Mouse (Mus musculus) liver, embryonic 12.5 days (tissue): ENCODE data around the gene Lyl1. TPM values are rescaled to one million over a fixed set of nuclear protein-coding genes. Genes with fewer than 3 reads are reported as not detected.

Experiments
- ATAC-seq: fragments of 200-750 bp; cut with Nextera tagmentation; 2 replicates; pipeline ENCODE4 v1.8.0; 2017; ENCODE audit warnings: moderate number of reproducible peaks, mild to moderate bottlenecking, moderate library complexity
- H3K27ac ChIP-seq: fragments of 300-500 bp; sonication (generic); 2 replicates; pipeline ENCODE4 v1.5.1; 2016; ENCODE audit warnings: mild to moderate bottlenecking
- H3K27me3 ChIP-seq: fragments of 300-500 bp; sonication (generic); replicated peaks from 2 replicates; pipeline ENCODE4 v1.6.1; 2016; ENCODE audit warnings: mild to moderate bottlenecking, moderate library complexity
- H3K36me3 ChIP-seq: fragments of 300-500 bp; sonication (generic); 2 replicates; pipeline ENCODE4 v1.6.1; 2016; ENCODE audit warnings: mild to moderate bottlenecking, moderate library complexity
- H3K4me1 ChIP-seq: fragments of 300-500 bp; sonication (generic); 2 replicates; pipeline ENCODE4 v1.6.1; 2016
- H3K4me2 ChIP-seq: fragments of 300-500 bp; sonication (generic); 2 replicates; pipeline ENCODE4 v1.6.1; 2016; ENCODE audit warnings: mild to moderate bottlenecking, moderate library complexity
- H3K4me3 ChIP-seq: fragments of 300-500 bp; sonication (generic); 2 replicates; pipeline ENCODE4 v1.5.1; 2016; ENCODE audit warnings: mild to moderate bottlenecking, moderate library complexity
- H3K9ac ChIP-seq: fragments of 300-500 bp; sonication (generic); 2 replicates; pipeline ENCODE4 v1.6.1; 2016; ENCODE audit warnings: mild to moderate bottlenecking, moderate library complexity
- H3K9me3 ChIP-seq: fragments of 300-500 bp; sonication (generic); replicated peaks from 2 replicates; pipeline ENCODE4 v1.6.1; 2016; ENCODE audit warnings: mild to moderate bottlenecking, moderate library complexity
- WGBS: fragments of 180-500 bp; shearing (Covaris S2); methylation state at CpG from one replicate; pipeline ENCODE4 v1.1.7; 2016; ENCODE audit not compliant: insufficient replicate concordance; 5-methylcytosine and 5-hydroxymethylcytosine counted together
- polyA plus RNA-seq: library from polyadenylated mRNA; unstranded; fragments of >200 nt; fragmentation: Nextera tagmentation; extraction: Ambion mirVana; gene quantifications from 2 replicates; pipeline ENCODE4 v1.2.1, GENCODE M21; 2016

The Lyl1 gene
- polyA plus RNA-seq, 1 experiment from 2014 or later, result 83.1 TPM

- 84% methylated on average over 16 of the region's 16 CpGs for WGBS
- Histone ChIP-seq H3K36me3 (peaks cover 33% of the 10 kb centered on the region), H3K4me3 (peak overlapping the region; percentile 39; the same call in 1 of the 2 replicates), H3K27me3 (peaks cover 12% of the 10 kb centered on the region), H3K4me1 (peaks cover 91% of the 10 kb centered on the region), H3K4me2 (peak overlapping the region; percentile 77), H3K9me3 (no peaks in the 10 kb centered on the region), H3K9ac (peak overlapping the region; percentile 78), H3K27ac (peak overlapping the region; percentile 99)
- ATAC-seq, result no peak
Observed at GRCm38 (mm10) chr8:84729921-84730362, 28.7 kb downstream of the Lyl1 start.

- H3K27ac ChIP-seq, result peak overlapping the region; percentile 99
- peak overlapping the region; percentile 39 for H3K4me3 ChIP-seq
- peak overlapping the region; percentile 78 for H3K9ac ChIP-seq
- peaks cover 25% of the 10 kb centered on the region for H3K36me3 ChIP-seq
- peaks cover 89% of the 10 kb centered on the region for H3K4me1 ChIP-seq
- no peaks in the 10 kb centered on the region for H3K9me3 ChIP-seq
- peak overlapping the region; percentile 77 for H3K4me2 ChIP-seq
- peaks cover 20% of the 10 kb centered on the region for H3K27me3 ChIP-seq
- 6% methylated on average over 9 of the region's 9 CpGs for WGBS
- peak; percentile 93 for ATAC-seq
Observed at GRCm38 (mm10) chr8:84730541-84731370, 29.5 kb downstream of the Lyl1 start.

- Histone ChIP-seq H3K27ac (peak overlapping the region; percentile 99), H3K27me3 (peaks cover 28% of the 10 kb centered on the region), H3K4me3 (peak overlapping the region; percentile 39), H3K36me3 (peaks cover 17% of the 10 kb centered on the region), H3K4me1 (peaks cover 88% of the 10 kb centered on the region), H3K4me2 (peak overlapping the region; percentile 77), H3K9me3 (no peaks in the 10 kb centered on the region), H3K9ac (peak overlapping the region; percentile 78)
- 54% methylated on average over 11 of the region's 11 CpGs for WGBS
- no peak for ATAC-seq
Observed at GRCm38 (mm10) chr8:84731371-84732177, 30.3 kb downstream of the Lyl1 start.

GRCm38 (mm10) chr8:84732545-84732944 is 31.3 kb downstream of the Lyl1 start:
- Histone ChIP-seq H3K4me1 (peaks cover 82% of the 10 kb centered on the region), H3K36me3 (peaks cover 7% of the 10 kb centered on the region), H3K4me2 (no peak overlapping the region), H3K9me3 (no peaks in the 10 kb centered on the region), H3K4me3 (no peak overlapping the region), H3K27me3 (peaks cover 32% of the 10 kb centered on the region), H3K27ac (peak overlapping the region; percentile 99), H3K9ac (peak overlapping the region; percentile 78; the same call in 1 of the 2 replicates)
- WGBS, result 66% methylated on average over 5 of the region's 5 CpGs
- ATAC-seq, result no peak

GRCm38 (mm10) chr8:84732996-84733395 is 31.7 kb downstream of the Lyl1 start:
- peaks cover 34% of the 10 kb centered on the region for H3K27me3 ChIP-seq
- no peaks in the 10 kb centered on the region for H3K9me3 ChIP-seq
- H3K4me1 ChIP-seq, result peaks cover 82% of the 10 kb centered on the region
- H3K4me3 ChIP-seq, result no peak overlapping the region
- H3K27ac ChIP-seq, result peak overlapping the region; percentile 99
- H3K36me3 ChIP-seq, result 0 out of 2 replicates have a peak, but pooled peaks cover 5% of the 10 kb centered on the region
- no peak overlapping the region for H3K4me2 ChIP-seq
- 66% methylated on average over 6 of the region's 6 CpGs for WGBS
- H3K9ac ChIP-seq, result no peak overlapping the region
- ATAC-seq, result no peak

- ATAC-seq, result no peak
- Histone ChIP-seq H3K36me3 (0 out of 2 replicates have a peak, but pooled peaks cover 5% of the 10 kb centered on the region), H3K9me3 (no peaks in the 10 kb centered on the region), H3K27me3 (peaks cover 43% of the 10 kb centered on the region), H3K27ac (peak overlapping the region; percentile 56), H3K9ac (no peak overlapping the region; the same call in 1 of the 2 replicates), H3K4me2 (no peak overlapping the region), H3K4me1 (peaks cover 81% of the 10 kb centered on the region), H3K4me3 (no peak overlapping the region)
- 84% methylated on average over 6 of the region's 6 CpGs for WGBS
Observed at GRCm38 (mm10) chr8:84733959-84734358, 32.7 kb downstream of the Lyl1 start.

- Histone ChIP-seq H3K9ac (no peak overlapping the region), H3K36me3 (0 out of 2 replicates have a peak, but pooled peaks cover 4% of the 10 kb centered on the region), H3K4me3 (no peak overlapping the region), H3K27me3 (peaks cover 51% of the 10 kb centered on the region), H3K4me2 (no peak overlapping the region), H3K4me1 (peaks cover 74% of the 10 kb centered on the region), H3K9me3 (no peaks in the 10 kb centered on the region), H3K27ac (peak overlapping the region; percentile 56; the same call in 1 of the 2 replicates)
- 66% methylated on average over 2 of the region's 2 CpGs for WGBS
- ATAC-seq, result no peak
Observed at GRCm38 (mm10) chr8:84734680-84735079, 33.4 kb downstream of the Lyl1 start.

- no peak for ATAC-seq
- H3K4me1 ChIP-seq, result peaks cover 72% of the 10 kb centered on the region
- H3K9me3 ChIP-seq, result no peaks in the 10 kb centered on the region
- 0 out of 2 replicates have a peak overlapping the region, but pooled peaks have one; percentile 22 for H3K27ac ChIP-seq
- no peaks in the 10 kb centered on the region for H3K36me3 ChIP-seq
- H3K4me2 ChIP-seq, result no peak overlapping the region
- WGBS, result 62% methylated on average over 2 of the region's 2 CpGs
- peaks cover 60% of the 10 kb centered on the region for H3K27me3 ChIP-seq
- no peak overlapping the region for H3K4me3 ChIP-seq
- 0 out of 2 replicates have a peak overlapping the region, but pooled peaks have one; percentile 3 for H3K9ac ChIP-seq
Observed at GRCm38 (mm10) chr8:84735597-84735996, 34.3 kb downstream of the Lyl1 start.

GRCm38 (mm10) chr8:84736521-84736920 is 35.3 kb downstream of the Lyl1 start:
- peaks cover 69% of the 10 kb centered on the region for H3K27me3 ChIP-seq
- WGBS, result 93% methylated on average over 4 of the region's 4 CpGs
- ATAC-seq, result no peak
- no peak overlapping the region for H3K4me3 ChIP-seq
- H3K36me3 ChIP-seq, result no peaks in the 10 kb centered on the region
- H3K27ac ChIP-seq, result no peak overlapping the region
- no peaks in the 10 kb centered on the region for H3K9me3 ChIP-seq
- peaks cover 71% of the 10 kb centered on the region for H3K4me1 ChIP-seq
- H3K4me2 ChIP-seq, result no peak overlapping the region
- no peak overlapping the region for H3K9ac ChIP-seq

GRCm38 (mm10) chr8:84737608-84738007 is 36.4 kb downstream of the Lyl1 start:
- peaks cover 71% of the 10 kb centered on the region for H3K4me1 ChIP-seq
- no peaks in the 10 kb centered on the region for H3K9me3 ChIP-seq
- H3K36me3 ChIP-seq, result no peaks in the 10 kb centered on the region
- ATAC-seq, result peak; percentile 76
- 4% methylated on average over 16 of the region's 16 CpGs for WGBS
- peak overlapping the region; percentile 71 for H3K4me2 ChIP-seq
- H3K27ac ChIP-seq, result no peak overlapping the region
- H3K4me3 ChIP-seq, result peak overlapping the region; percentile 36
- H3K9ac ChIP-seq, result peak overlapping the region; percentile 57
- H3K27me3 ChIP-seq, result peaks cover 80% of the 10 kb centered on the region

GRCm38 (mm10) chr8:84738266-84738665 is 37.0 kb downstream of the Lyl1 start:
- Histone ChIP-seq H3K27me3 (peaks cover 86% of the 10 kb centered on the region), H3K27ac (no peak overlapping the region), H3K9me3 (no peaks in the 10 kb centered on the region), H3K9ac (peak overlapping the region; percentile 57), H3K36me3 (no peaks in the 10 kb centered on the region), H3K4me3 (peak overlapping the region; percentile 36; the same call in 1 of the 2 replicates), H3K4me2 (peak overlapping the region; percentile 71), H3K4me1 (peaks cover 71% of the 10 kb centered on the region)
- 29% methylated on average over 10 of the region's 10 CpGs for WGBS
- no peak for ATAC-seq
